Mouse (Mus musculus) liver, embryonic 14.5 days (tissue): ENCODE measurements around the gene Shisa5. TPM values are rescaled to one million over a fixed set of nuclear protein-coding genes. Genes with fewer than 3 reads are reported as not detected.

ENCODE experiments used
- ATAC-seq: fragments of 200-750 bp; cut with Nextera tagmentation; 2 replicates; pipeline ENCODE4 v1.8.0; 2017; ENCODE audit warnings: moderate number of reproducible peaks, mild to moderate bottlenecking, moderate library complexity; ENCODE audit not compliant: insufficient read depth
- DNase-seq, 3 experiments: peaks; one replicate each; pipeline ENCODE4 v3.0.0-alpha.2; 2012 to 2013; ENCODE audit warnings: low read depth in 3 of 3, low spot score in 3 of 3
- H3K27ac ChIP-seq: fragments of 300-500 bp; sonication (generic); 2 replicates; pipeline ENCODE4 v1.5.1; 2014; ENCODE audit warnings: moderate library complexity, mild to moderate bottlenecking, control low read depth, inconsistent platforms
- H3K27me3 ChIP-seq: fragments of 300-500 bp; sonication (generic); 2 replicates; pipeline ENCODE4 v1.6.1; 2014; ENCODE audit warnings: mild to moderate bottlenecking, low read length, moderate library complexity; ENCODE audit not compliant: control insufficient read depth, insufficient read depth
- H3K36me3 ChIP-seq: fragments of 300-500 bp; sonication (generic); replicated peaks from 2 replicates; pipeline ENCODE4 v1.6.1; 2014; ENCODE audit warnings: low read depth; ENCODE audit not compliant: control insufficient read depth, insufficient read depth
- H3K4me1 ChIP-seq, 2 experiments: fragments of 200-500 bp in 1 of 2; fragments of 300-500 bp in 1 of 2; sonication (generic) in 1 of 2; replicated peaks; 2 replicates each; pipeline ENCODE4 v1.6.1; 2012 to 2014; ENCODE audit warnings: antibody characterized with exemption in 1 of 2, inconsistent platforms in 1 of 2, low read length in 1 of 2; ENCODE audit not compliant: control insufficient read depth in 2 of 2, insufficient read depth in 2 of 2
- H3K4me2 ChIP-seq: fragments of 300-500 bp; sonication (generic); 2 replicates; pipeline ENCODE4 v1.6.1; 2014; ENCODE audit warnings: low read depth, mild to moderate bottlenecking, control low read depth, moderate library complexity
- H3K4me3 ChIP-seq, 2 experiments: fragments of 200-500 bp in 1 of 2; fragments of 300-500 bp in 1 of 2; sonication (generic) in 1 of 2; 2 replicates each; pipeline ENCODE4 v1.5.1; 2012 to 2014; ENCODE audit warnings: low read depth in 2 of 2, low read length in 2 of 2, mild to moderate bottlenecking in 2 of 2, control low read depth in 1 of 2, inconsistent platforms in 1 of 2, moderate library complexity in 1 of 2; ENCODE audit not compliant: insufficient read depth in 1 of 2
- H3K9ac ChIP-seq: fragments of 300-500 bp; sonication (generic); replicated peaks from 2 replicates; pipeline ENCODE4 v1.6.1; 2014; ENCODE audit warnings: mild to moderate bottlenecking, control low read depth, moderate library complexity
- H3K9me3 ChIP-seq: fragments of 300-500 bp; sonication (generic); 2 replicates; pipeline ENCODE4 v1.6.1; 2016; ENCODE audit warnings: low read length, mixed read lengths; ENCODE audit not compliant: control insufficient read depth
- CTCF ChIP-seq: IDR thresholded peaks from 2 replicates; pipeline ENCODE4 v1.5.1; 2016; ENCODE audit warnings: antibody characterized with exemption, low read depth, control low read depth
- EP300 ChIP-seq: IDR thresholded peaks from 2 replicates; pipeline ENCODE4 v1.6.1; 2016; ENCODE audit warnings: antibody characterized with exemption, low read depth
- WGBS: fragments of 180-500 bp; shearing (Covaris S2); extraction: QIAGEN DNeasy Blood & Tissue Kit; methylation state at CpG from one replicate; pipeline ENCODE4 v1.1.7; 2014; ENCODE audit not compliant: insufficient replicate concordance; 5-methylcytosine and 5-hydroxymethylcytosine counted together
- polyA plus RNA-seq, 2 experiments: library from polyadenylated mRNA; depleted of rRNA in 1 of 2; stranded (reverse) in 1 of 2; unstranded in 1 of 2; fragments of >200 nt; fragmentation: Nextera tagmentation in 1 of 2; extraction: Ambion mirVana in 1 of 2; gene quantifications; 2 replicates each; pipeline versions ENCODE4 v1.2.1 to v1.2.3; 2012 to 2014

Gene Shisa5
- polyA plus RNA-seq, 2 experiments = 14.9 to 16.0 TPM

DNA sequence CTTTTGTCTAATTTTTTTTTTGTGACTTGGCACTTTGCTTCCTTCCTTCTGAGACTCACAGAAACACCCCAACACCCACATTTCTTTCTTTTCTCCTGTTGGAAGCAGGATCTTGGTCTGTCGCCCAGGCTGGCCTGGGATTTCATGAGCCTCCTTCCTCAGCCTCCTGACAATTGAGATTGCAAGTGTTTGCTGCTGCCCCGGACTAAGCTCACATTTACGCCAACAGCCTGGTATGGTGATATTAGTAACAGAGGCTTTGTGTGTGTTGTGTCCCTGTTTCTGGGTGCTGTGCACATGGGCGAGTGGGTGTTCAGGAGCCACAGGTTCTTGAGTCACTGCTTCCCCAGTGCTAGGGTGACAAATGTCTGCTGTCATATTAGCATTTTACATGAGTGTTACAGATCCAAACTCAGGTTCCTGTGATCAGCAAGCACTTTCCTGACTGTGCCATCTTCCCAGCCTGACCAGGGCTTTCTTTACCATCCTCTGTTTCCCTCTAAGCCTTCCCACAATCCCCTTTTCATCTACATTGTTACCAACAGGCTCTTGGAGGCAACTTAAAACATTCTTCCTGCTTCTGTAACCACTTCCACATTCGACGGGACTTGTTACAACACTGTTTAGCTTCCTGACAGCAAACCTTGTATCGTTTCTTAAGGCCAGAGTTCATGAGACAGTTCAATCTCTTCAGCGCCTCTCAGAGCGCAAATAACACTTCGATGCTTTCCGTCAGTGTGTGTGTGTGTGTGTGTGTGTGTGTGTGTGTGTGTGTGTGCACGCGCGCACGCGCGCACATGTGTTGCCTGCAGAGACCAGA is 15.3 kb upstream of the Shisa5 start:
- Histone ChIP-seq H3K9ac (no peak overlapping the region), H3K4me2 (no peak overlapping the region), H3K27me3 (no peaks in the 10 kb centered on the region), H3K4me3 (no peak overlapping the region), H3K9me3 (no peaks in the 10 kb centered on the region), H3K27ac (no peak overlapping the region), H3K36me3 (no peaks in the 10 kb centered on the region), H3K4me1 (0 out of 4 replicates have a peak, but pooled peaks cover 0 to 2% of the 10 kb centered on the region in 2 experiments)
- DNase-seq (no peak), ATAC-seq (no peak)
- no peak for TF ChIP-seq CTCF
- no peak for TF ChIP-seq EP300
- 59% methylated on average over 17 of the region's 17 CpGs for WGBS

DNA sequence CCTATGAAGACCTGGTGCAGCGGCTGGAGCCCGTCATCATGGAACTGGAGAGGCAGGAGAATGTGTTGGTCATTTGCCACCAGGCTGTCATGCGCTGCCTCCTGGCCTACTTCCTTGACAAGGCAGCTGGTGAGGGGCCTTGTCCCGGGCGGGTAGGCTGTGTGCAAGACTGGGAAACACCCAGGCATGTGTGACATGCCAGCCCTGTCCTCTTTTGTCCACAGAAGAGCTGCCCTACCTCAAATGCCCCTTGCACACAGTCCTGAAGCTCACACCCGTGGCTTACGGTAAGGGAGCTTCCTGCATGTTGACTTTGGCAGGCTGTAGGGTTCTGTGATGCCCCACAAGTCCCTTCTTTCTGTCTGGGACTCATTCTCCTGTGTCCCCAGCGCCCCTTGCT is 10.8 kb upstream of the Shisa5 start:
- no peaks in the 10 kb centered on the region for H3K36me3 ChIP-seq
- H3K27ac ChIP-seq = no peak overlapping the region
- 60% methylated on average over 8 of the region's 8 CpGs for WGBS
- TF ChIP-seq EP300 (no peak), CTCF (no peak)
- DNase-seq = no peak
- H3K4me3 ChIP-seq = no peak overlapping the region
- ATAC-seq = no peak
- H3K27me3 ChIP-seq = no peaks in the 10 kb centered on the region
- H3K9me3 ChIP-seq = no peaks in the 10 kb centered on the region
- no peak overlapping the region for H3K4me2 ChIP-seq
- peaks cover under 1 to 4% of the 10 kb centered on the region in 2 experiments; a peak in 2 of 4 replicates for H3K4me1 ChIP-seq
- no peak overlapping the region for H3K9ac ChIP-seq

- Histone ChIP-seq H3K36me3 (no peaks in the 10 kb centered on the region), H3K4me2 (no peak overlapping the region), H3K27me3 (no peaks in the 10 kb centered on the region), H3K27ac (no peak overlapping the region), H3K4me1 (peaks cover 2 to 9% of the 10 kb centered on the region in 2 experiments; a peak in 3 of 4 replicates), H3K4me3 (no peak overlapping the region), H3K9me3 (no peaks in the 10 kb centered on the region), H3K9ac (no peak overlapping the region)
- 70% methylated on average over 3 of the region's 3 CpGs for WGBS
- ATAC-seq (no peak), DNase-seq (no peak)
- no peak for TF ChIP-seq EP300
- no peak for TF ChIP-seq CTCF
Observed at GRCm38 (mm10) chr9:109028421-109028820, 9.9 kb upstream of the Shisa5 start.

DNA sequence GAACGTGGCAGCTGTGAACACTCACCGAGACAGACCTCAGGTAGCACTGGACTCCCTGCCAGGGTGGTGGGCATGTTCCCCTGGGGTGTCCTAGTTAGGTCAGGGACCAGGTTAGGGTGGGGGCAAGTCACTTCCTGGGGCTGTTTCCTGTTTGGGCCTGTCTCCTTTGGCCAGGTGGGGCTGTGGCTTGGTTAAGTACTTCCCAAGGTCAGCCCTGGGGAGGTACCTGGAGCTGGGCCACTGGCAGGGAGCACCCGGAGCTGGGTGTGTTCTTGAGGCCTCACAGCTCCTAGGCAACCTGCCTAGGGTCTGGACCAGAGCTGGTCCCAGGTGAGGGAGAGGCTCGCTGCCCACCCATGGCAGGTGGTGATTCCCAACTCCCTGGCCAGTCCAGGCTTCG is 9.4 kb upstream of the Shisa5 start:
- ATAC-seq = no peak

GRCm38 (mm10) chr9:109030312-109030711 is 8.1 kb upstream of the Shisa5 start:
- H3K27ac ChIP-seq = no peak overlapping the region
- H3K4me2 ChIP-seq = no peak overlapping the region
- H3K9ac ChIP-seq = no peak overlapping the region
- ATAC-seq = no peak
- 46% methylated on average over 3 of the region's 3 CpGs for WGBS
- DNase-seq = no peak
- H3K36me3 ChIP-seq = no peaks in the 10 kb centered on the region
- H3K27me3 ChIP-seq = no peaks in the 10 kb centered on the region
- TF ChIP-seq EP300 = no peak
- no peak for TF ChIP-seq CTCF
- peaks cover 2 to 9% of the 10 kb centered on the region in 2 experiments; a peak in 3 of 4 replicates for H3K4me1 ChIP-seq
- no peaks in the 10 kb centered on the region for H3K9me3 ChIP-seq
- H3K4me3 ChIP-seq = no peak overlapping the region

More for the DNA sequence above, 9.4 kb upstream of the Shisa5 start:
- no peaks in the 10 kb centered on the region for H3K27me3 ChIP-seq
- H3K4me3 ChIP-seq = no peak overlapping the region
- DNase-seq = no peak
- H3K4me1 ChIP-seq = peaks cover 2 to 9% of the 10 kb centered on the region in 2 experiments; a peak in 3 of 4 replicates
- TF ChIP-seq CTCF = no peak
- TF ChIP-seq EP300 = no peak
- H3K4me2 ChIP-seq = no peak overlapping the region
- WGBS = 58% methylated on average over 5 of the region's 5 CpGs
- no peak overlapping the region for H3K9ac ChIP-seq
- H3K9me3 ChIP-seq = no peaks in the 10 kb centered on the region
- H3K36me3 ChIP-seq = no peaks in the 10 kb centered on the region
- no peak overlapping the region for H3K27ac ChIP-seq
